Mouse (Mus musculus): Measurements from ENCODE around the gene Stard10. TPM values are rescaled to one million over a fixed set of nuclear protein-coding genes. Genes with fewer than 3 reads are reported as not detected.

Stard10 gene
- polyA plus RNA-seq, 1 experiment from 2014 or later = 7.0 TPM

DNA sequence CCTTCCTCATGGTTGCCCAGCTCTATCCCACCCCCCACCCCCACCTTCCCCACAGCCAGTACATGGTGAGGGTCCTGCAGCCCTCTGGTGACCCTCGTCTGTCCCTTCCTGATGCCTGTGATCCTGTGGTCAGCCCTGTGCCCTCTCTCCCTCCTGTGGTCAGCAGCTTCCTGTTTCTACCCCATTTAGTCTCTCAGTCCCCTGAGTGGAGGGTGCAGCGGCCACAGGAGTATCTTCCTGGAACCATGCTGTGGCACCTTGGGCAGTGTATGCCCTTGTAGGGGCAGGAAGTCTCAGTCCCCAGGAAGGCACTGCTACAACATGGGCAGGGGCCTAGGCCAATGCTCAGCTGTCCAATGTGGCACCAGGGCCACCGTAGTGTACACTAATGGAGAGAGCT, 40.0 kb downstream of the Stard10 start:
- 69% methylated on average over 3 of the region's 3 CpGs for WGBS
- Histone ChIP-seq H3K9me3 (ENCODE audit: control insufficient read depth, low read length) (no peaks in the 10 kb centered on the region), H3K27me3 (ENCODE audit: control insufficient read depth, insufficient read depth, low read length) (peaks cover 3% of the 10 kb centered on the region; the same call in 1 of the 2 replicates), H3K4me3 (ENCODE audit: low read depth, low read length) (no peak overlapping the region), H3K9ac (ENCODE audit: low read length) (no peak overlapping the region), H3K36me3 (ENCODE audit: control insufficient read depth, insufficient read depth, low read length) (no peaks in the 10 kb centered on the region), H3K4me2 (ENCODE audit: low read depth) (no peak overlapping the region), H3K4me1 (ENCODE audit: control insufficient read depth, insufficient read depth, low read length) (no peaks in the 10 kb centered on the region), H3K27ac (ENCODE audit: low read depth, low read length) (no peak overlapping the region)
- DNase-seq (ENCODE audit: low spot score) (no peak), ATAC-seq (ENCODE audit: insufficient read depth, low FRiP score, low TSS enrichment) (no peak)

DNA sequence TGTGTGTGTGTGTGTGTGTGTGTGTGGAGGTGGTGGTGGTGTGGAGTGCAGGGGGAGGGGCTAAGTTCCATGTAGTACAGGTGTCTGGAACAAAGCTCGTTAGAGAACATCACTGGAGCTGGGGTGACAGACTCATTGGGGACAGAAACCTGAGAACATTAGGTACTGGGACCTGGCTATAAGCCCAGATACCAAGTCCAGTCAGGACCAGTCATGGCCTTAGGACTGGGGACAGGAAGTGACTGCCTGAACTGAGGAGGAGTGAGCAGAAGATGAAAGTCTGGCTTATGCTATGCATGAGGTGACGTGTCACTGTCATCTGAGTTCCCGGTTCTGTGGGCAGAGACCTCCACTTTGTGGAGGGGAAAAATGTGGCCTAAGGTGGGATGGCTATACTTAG, 43.5 kb downstream of the Stard10 start:
- Histone ChIP-seq H3K4me2 (ENCODE audit: low read depth) (no peak overlapping the region), H3K4me1 (ENCODE audit: control insufficient read depth, insufficient read depth, low read length) (no peaks in the 10 kb centered on the region), H3K27me3 (ENCODE audit: control insufficient read depth, insufficient read depth, low read length) (peaks cover 3% of the 10 kb centered on the region; the same call in 1 of the 2 replicates), H3K4me3 (ENCODE audit: low read depth, low read length) (no peak overlapping the region), H3K27ac (ENCODE audit: low read depth, low read length) (no peak overlapping the region), H3K9me3 (ENCODE audit: control insufficient read depth, low read length) (no peaks in the 10 kb centered on the region), H3K36me3 (ENCODE audit: control insufficient read depth, insufficient read depth, low read length) (no peaks in the 10 kb centered on the region), H3K9ac (ENCODE audit: low read length) (no peak overlapping the region)
- ATAC-seq (ENCODE audit: insufficient read depth, low FRiP score, low TSS enrichment) (no peak), DNase-seq (ENCODE audit: low spot score) (no peak)
- 73% methylated on average over 3 of the region's 3 CpGs for WGBS

- no peak overlapping the region for H3K9ac ChIP-seq (ENCODE audit: low read length)
- peaks cover 3% of the 10 kb centered on the region; the same call in 1 of the 2 replicates for H3K27me3 ChIP-seq (ENCODE audit: control insufficient read depth, insufficient read depth, low read length)
- 81% methylated on average over 4 of the region's 4 CpGs for WGBS
- ATAC-seq (ENCODE audit: insufficient read depth, low FRiP score, low TSS enrichment) (no peak), DNase-seq (ENCODE audit: low spot score) (no peak)
- H3K4me3 ChIP-seq (ENCODE audit: low read depth, low read length) = no peak overlapping the region
- no peaks in the 10 kb centered on the region for H3K36me3 ChIP-seq (ENCODE audit: control insufficient read depth, insufficient read depth, low read length)
- no peaks in the 10 kb centered on the region for H3K9me3 ChIP-seq (ENCODE audit: control insufficient read depth, low read length)
- H3K4me2 ChIP-seq (ENCODE audit: low read depth) = no peak overlapping the region
- no peak overlapping the region for H3K27ac ChIP-seq (ENCODE audit: low read depth, low read length)
- no peaks in the 10 kb centered on the region for H3K4me1 ChIP-seq (ENCODE audit: control insufficient read depth, insufficient read depth, low read length)
Measured at GRCm38 (mm10) chr7:101361021-101361420, 44.1 kb downstream of the Stard10 start.

DNA sequence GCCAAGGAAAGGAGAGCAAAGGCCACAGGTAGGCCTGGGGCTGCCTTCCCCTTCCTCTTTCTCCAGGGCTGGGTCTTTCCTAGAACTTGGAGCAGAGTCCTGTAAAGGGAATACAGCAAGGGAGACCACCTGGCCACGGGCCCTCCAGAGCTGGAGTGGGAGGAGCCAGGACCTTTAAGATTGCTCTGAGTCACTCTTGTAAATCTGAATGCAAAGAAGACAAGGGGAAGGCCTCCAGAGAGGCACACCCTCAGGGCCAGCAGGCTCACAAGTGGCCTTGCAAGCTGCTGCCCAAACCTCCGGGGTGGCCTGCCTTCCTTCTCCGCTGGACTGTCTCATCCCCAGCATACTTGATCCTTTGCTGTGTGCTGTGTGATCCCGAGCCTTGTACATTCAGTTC, 44.9 kb downstream of the Stard10 start:
- H3K9me3 ChIP-seq (ENCODE audit: control insufficient read depth, low read length) = no peaks in the 10 kb centered on the region
- H3K9ac ChIP-seq (ENCODE audit: low read length) = no peak overlapping the region
- WGBS = 77% methylated on average over 4 of the region's 4 CpGs
- ATAC-seq (ENCODE audit: insufficient read depth, low FRiP score, low TSS enrichment) (no peak), DNase-seq (ENCODE audit: low spot score) (no peak)
- H3K4me1 ChIP-seq (ENCODE audit: control insufficient read depth, insufficient read depth, low read length) = no peaks in the 10 kb centered on the region
- H3K36me3 ChIP-seq (ENCODE audit: control insufficient read depth, insufficient read depth, low read length) = no peaks in the 10 kb centered on the region
- H3K27me3 ChIP-seq (ENCODE audit: control insufficient read depth, insufficient read depth, low read length) = peaks cover 3% of the 10 kb centered on the region; the same call in 1 of the 2 replicates
- H3K4me3 ChIP-seq (ENCODE audit: low read depth, low read length) = no peak overlapping the region
- no peak overlapping the region for H3K27ac ChIP-seq (ENCODE audit: low read depth, low read length)
- H3K4me2 ChIP-seq (ENCODE audit: low read depth) = no peak overlapping the region

DNA sequence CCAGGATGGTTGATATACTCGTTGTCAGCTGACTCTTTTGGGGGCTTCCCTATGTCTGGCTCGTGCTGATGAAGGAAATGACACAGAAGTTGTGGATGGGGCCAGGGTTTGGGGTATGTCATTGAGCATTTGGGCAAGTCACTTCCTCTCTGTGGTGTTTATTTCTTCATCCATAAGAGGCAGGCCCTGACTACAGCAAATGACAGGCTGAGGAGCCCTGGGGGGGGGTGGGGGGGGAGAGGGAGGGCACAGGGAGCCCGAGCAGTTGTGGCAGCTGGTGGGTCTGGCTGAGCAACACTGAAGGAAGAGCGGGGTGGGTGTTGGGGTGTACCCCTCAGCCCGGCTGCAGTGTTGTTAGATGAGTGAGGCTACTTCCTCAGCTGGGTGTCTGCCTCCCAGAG, 45.9 kb downstream of the Stard10 start:
- H3K4me3 ChIP-seq (ENCODE audit: low read depth, low read length) = no peak overlapping the region
- no peaks in the 10 kb centered on the region for H3K27me3 ChIP-seq (ENCODE audit: control insufficient read depth, insufficient read depth, low read length)
- H3K9ac ChIP-seq (ENCODE audit: low read length) = no peak overlapping the region
- no peaks in the 10 kb centered on the region for H3K4me1 ChIP-seq (ENCODE audit: control insufficient read depth, insufficient read depth, low read length)
- no peaks in the 10 kb centered on the region for H3K36me3 ChIP-seq (ENCODE audit: control insufficient read depth, insufficient read depth, low read length)
- H3K4me2 ChIP-seq (ENCODE audit: low read depth) = no peak overlapping the region
- 77% methylated on average over 5 of the region's 5 CpGs for WGBS
- H3K27ac ChIP-seq (ENCODE audit: low read depth, low read length) = no peak overlapping the region
- ATAC-seq (ENCODE audit: insufficient read depth, low FRiP score, low TSS enrichment) = no peak
- DNase-seq (ENCODE audit: low spot score) = no peak
- H3K9me3 ChIP-seq (ENCODE audit: control insufficient read depth, low read length) = no peaks in the 10 kb centered on the region

DNA sequence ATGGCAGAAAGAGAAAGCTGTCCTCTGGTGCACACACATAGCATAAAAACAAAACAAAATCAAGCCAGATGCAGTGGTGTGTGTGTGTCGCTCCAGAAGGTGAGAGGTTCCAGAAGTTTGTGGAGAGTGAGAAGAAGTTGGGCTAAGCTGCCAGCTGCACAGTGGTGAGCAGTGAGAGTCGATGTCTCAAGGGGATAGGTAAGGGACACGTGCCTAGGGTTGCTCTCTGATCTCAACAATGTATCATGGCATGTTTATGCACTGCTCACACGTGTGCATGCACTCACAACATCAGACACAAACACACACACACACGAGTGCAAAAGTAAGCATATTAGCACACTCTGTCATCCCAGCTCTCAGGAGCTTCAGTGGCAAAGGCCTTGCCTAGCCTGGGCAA, 47.0 kb downstream of the Stard10 start:
- WGBS = 85% methylated on average over 5 of the region's 5 CpGs
- H3K27ac ChIP-seq (ENCODE audit: low read depth, low read length) = no peak overlapping the region

DNA sequence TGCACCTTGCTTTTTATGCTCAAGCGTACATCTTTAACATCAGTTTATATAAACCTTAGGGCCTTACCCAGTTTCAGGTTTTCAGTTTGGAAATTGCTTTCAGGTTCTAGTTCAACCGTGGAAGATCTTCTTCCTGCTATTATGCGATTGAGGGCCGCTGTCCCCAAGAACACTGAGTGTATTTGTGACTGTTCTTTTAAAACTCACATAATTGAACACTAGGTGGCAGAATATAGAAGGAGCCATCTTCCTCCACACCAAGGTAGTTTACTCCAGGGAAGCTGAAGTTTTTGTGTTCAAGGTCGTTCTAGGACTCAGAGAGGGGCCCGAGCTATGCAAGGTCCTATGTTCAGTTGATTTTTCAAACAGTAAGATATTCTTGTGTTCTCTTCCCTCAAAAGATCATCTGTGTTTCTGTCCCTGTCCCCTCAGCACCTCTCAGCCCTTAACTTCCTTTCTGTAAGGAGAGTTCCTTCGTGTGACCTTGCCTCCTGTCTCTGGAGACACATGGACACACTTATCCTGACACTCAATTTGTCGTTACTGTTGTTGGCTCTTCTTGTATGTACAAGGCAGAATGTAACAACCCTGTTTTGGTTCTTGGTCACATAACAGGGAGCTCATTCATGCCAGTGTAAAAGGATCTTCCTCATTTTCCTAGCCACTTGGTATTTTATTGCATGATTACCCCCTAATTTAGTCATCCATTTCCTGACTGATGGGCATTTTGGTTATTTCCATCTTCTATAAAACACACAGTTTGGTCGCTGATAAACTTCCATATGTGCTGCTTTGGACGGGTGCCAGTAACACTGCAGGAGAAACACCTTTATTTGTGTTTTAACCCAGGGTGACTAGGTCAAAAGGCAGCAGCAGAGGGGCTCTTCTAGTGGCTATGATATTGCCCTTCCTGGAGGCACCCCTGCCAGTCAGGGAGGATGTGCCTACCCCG, 51.3 kb downstream of the Stard10 start:
- Histone ChIP-seq H3K9me3 (ENCODE audit: control insufficient read depth, low read length) (no peaks in the 10 kb centered on the region), H3K27me3 (ENCODE audit: control insufficient read depth, insufficient read depth, low read length) (no peaks in the 10 kb centered on the region), H3K9ac (ENCODE audit: low read length) (no peak overlapping the region), H3K4me2 (ENCODE audit: low read depth) (no peak overlapping the region), H3K4me1 (ENCODE audit: control insufficient read depth, insufficient read depth, low read length) (no peaks in the 10 kb centered on the region), H3K27ac (ENCODE audit: low read depth, low read length) (no peak overlapping the region), H3K36me3 (ENCODE audit: control insufficient read depth, insufficient read depth, low read length) (no peaks in the 10 kb centered on the region), H3K4me3 (ENCODE audit: low read depth, low read length) (no peak overlapping the region)
- ATAC-seq (ENCODE audit: insufficient read depth, low FRiP score, low TSS enrichment) = no peak
- DNase-seq (ENCODE audit: low spot score) = no peak
- 60% methylated on average over 11 of the region's 11 CpGs for WGBS

More for the DNA sequence above, 47.0 kb downstream of the Stard10 start:
- Histone ChIP-seq H3K4me3 (ENCODE audit: low read depth, low read length) (no peak overlapping the region), H3K36me3 (ENCODE audit: control insufficient read depth, insufficient read depth, low read length) (no peaks in the 10 kb centered on the region), H3K27me3 (ENCODE audit: control insufficient read depth, insufficient read depth, low read length) (no peaks in the 10 kb centered on the region), H3K9me3 (ENCODE audit: control insufficient read depth, low read length) (no peaks in the 10 kb centered on the region), H3K4me1 (ENCODE audit: control insufficient read depth, insufficient read depth, low read length) (no peaks in the 10 kb centered on the region), H3K9ac (ENCODE audit: low read length) (no peak overlapping the region), H3K4me2 (ENCODE audit: low read depth) (no peak overlapping the region)
- ATAC-seq (ENCODE audit: insufficient read depth, low FRiP score, low TSS enrichment) (no peak), DNase-seq (ENCODE audit: low spot score) (no peak)

DNA sequence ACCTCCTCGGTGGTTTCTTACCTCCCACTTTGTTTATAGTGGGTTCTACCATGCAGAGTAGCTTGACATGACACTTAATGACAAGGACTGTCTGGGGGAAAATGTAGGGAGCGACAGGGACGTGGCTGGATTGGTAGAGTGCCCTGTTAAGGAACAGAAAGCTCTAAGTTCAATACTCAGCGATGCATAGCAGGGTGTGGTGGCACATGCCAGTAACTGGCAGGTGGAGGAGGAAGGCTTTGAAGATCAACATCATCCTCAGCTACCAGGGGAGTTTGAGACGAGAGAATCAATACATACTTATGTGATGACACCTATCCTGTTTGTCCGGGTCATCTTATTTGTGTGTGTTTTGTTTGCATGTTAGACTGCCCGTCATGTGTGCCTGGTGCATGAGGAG, 52.8 kb downstream of the Stard10 start:
- no peaks in the 10 kb centered on the region for H3K9me3 ChIP-seq (ENCODE audit: control insufficient read depth, low read length)
- H3K4me1 ChIP-seq (ENCODE audit: control insufficient read depth, insufficient read depth, low read length) = no peaks in the 10 kb centered on the region
- no peak overlapping the region for H3K4me2 ChIP-seq (ENCODE audit: low read depth)
- H3K27ac ChIP-seq (ENCODE audit: low read depth, low read length) = no peak overlapping the region
- no peak overlapping the region for H3K9ac ChIP-seq (ENCODE audit: low read length)
- 75% methylated on average over 7 of the region's 7 CpGs for WGBS
- H3K36me3 ChIP-seq (ENCODE audit: control insufficient read depth, insufficient read depth, low read length) = no peaks in the 10 kb centered on the region
- no peak for DNase-seq (ENCODE audit: low spot score)
- ATAC-seq (ENCODE audit: insufficient read depth, low FRiP score, low TSS enrichment) = no peak
- no peaks in the 10 kb centered on the region for H3K27me3 ChIP-seq (ENCODE audit: control insufficient read depth, insufficient read depth, low read length)
- no peak overlapping the region for H3K4me3 ChIP-seq (ENCODE audit: low read depth, low read length)

DNA sequence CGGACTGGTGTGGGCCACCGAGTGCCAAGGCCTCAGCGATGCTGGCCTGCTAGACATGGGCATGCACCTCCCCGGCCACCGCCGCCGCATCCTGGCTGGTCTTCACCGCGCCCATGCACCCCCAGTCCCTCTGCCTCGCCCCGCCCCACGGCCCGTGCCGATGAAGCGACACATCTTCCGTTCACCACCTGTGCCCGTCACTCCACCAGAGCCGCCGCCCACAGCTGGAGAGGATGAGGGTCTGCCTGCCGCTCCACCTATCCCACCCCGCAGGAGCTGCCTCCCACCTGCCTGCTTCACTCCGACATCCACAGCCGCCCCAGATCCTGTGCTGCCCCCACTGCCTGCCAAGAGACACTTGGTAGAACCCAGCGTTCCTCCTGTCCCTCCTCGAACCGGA, 56.2 kb downstream of the Stard10 start:
- no peaks in the 10 kb centered on the region for H3K36me3 ChIP-seq (ENCODE audit: control insufficient read depth, insufficient read depth, low read length)
- no peak overlapping the region for H3K9ac ChIP-seq (ENCODE audit: low read length)
- 78% methylated on average over 25 of the region's 26 CpGs for WGBS
- H3K4me2 ChIP-seq (ENCODE audit: low read depth) = no peak overlapping the region
- H3K4me1 ChIP-seq (ENCODE audit: control insufficient read depth, insufficient read depth, low read length) = no peaks in the 10 kb centered on the region
- no peaks in the 10 kb centered on the region for H3K9me3 ChIP-seq (ENCODE audit: control insufficient read depth, low read length)
- ATAC-seq (ENCODE audit: insufficient read depth, low FRiP score, low TSS enrichment) (no peak), DNase-seq (ENCODE audit: low spot score) (no peak)
- H3K27me3 ChIP-seq (ENCODE audit: control insufficient read depth, insufficient read depth, low read length) = no peaks in the 10 kb centered on the region
- no peak overlapping the region for H3K4me3 ChIP-seq (ENCODE audit: low read depth, low read length)
- no peak overlapping the region for H3K27ac ChIP-seq (ENCODE audit: low read depth, low read length)
